In the genomic region with DNA sequence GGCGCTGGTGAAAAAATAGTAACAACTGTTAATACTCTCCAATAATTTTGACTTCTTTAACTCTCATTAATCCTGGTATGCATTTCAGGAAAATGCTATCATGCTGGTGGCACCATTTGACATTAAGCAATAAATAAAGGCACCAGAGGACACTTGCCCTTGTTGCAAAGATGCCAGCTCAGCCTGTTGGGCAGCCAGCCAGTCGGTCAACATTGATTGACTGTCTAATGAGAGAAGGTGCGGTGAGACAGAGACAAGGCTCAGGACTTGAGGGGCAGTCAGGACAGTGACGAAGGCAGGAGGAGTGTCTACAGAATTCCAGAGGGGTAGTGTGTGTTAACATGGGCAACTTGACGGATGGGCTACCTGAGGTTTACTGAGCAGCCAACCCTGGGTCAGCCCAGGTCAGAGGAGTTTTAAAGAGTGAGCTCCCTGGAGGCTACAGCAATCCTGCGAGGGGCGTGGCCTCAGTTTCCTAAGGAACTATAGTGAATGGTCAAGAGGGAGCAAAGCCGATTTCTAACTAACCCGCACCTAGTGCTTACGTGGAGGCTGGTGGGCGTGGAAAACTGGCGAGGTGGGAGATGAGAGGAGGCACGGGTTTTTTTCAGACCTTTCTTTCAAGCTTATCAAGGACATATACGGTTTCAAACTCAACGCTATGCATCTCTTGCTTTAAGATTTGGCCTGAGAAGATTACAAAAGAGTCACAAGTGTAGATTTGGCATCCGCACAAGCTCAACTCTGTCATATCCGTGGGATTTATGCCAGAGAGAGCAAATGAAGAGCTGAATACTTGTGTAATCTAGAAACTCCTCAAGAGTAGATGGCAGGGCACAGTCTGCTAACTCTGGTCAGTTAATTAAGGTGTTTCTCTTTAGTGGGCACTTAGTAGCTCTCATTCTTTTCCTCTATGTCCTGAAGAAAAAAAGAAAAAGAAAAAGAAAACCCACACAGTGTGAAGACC, we compare ENCODE assay signal across 8 mouse cellular contexts.
DNase-seq lines count a peak whose midpoint lies in the region; ATAC-seq and TF ChIP-seq lines count a peak whose summit lies in the region.

No protein-coding gene starts in this region.

- H3K4me1 ChIP-seq in heart, embryonic 13.5 days: peaks cover 8% of the 10 kb centered on the region; the same call in 1 of the 2 replicates
- H3K4me1 ChIP-seq in lung, embryonic 15.5 days: peaks cover 9% of the 10 kb centered on the region; the same call in 1 of the 2 replicates
- H3K4me1 ChIP-seq in forebrain, embryonic 12.5 days: no peaks in the 10 kb centered on the region

- ATAC-seq in Patski: peak; percentile 87
- no peak; the same call in 1 of the 2 replicates for ATAC-seq in heart, embryonic 13.5 days (ENCODE audit: extremely low read depth, insufficient number of reproducible peaks, low FRiP score, low TSS enrichment)
- ATAC-seq in lung, embryonic 15.5 days (ENCODE audit: borderline replicate concordance, extremely low read depth, low FRiP score, low TSS enrichment): no peak
- ATAC-seq in forebrain, embryonic 12.5 days (ENCODE audit: low FRiP score): no peak

- CTCF ChIA-PET in Patski (lab: Charles Lee): interaction anchor here (0.8 to 1.1 kb wide), 2 partner anchors 9 to 53 kb away, joined by 3 read pairs; no protein-coding TSS in a partner anchor

- DNase-seq in heart, adult 18-20 months: peak; percentile 18 to 37
- DNase-seq in heart, postnatal 25 days (ENCODE audit: low spot score): no peak
- DNase-seq in Patski (ENCODE audit: low read depth, low spot score): peak; percentile 19
- DNase-seq in T-cell, adult 2 months (ENCODE audit: low spot score): no peak
- no peak for DNase-seq in right cerebral cortex, postnatal 14 days

- TF ChIP-seq CTCF in Patski (IDR thresholded peaks at IDR 0.05): no peak

- WGBS in heart, embryonic 13.5 days: 32% methylated on average over 17 of the region's 17 CpGs
- 30% methylated on average over 17 of the region's 17 CpGs for WGBS in lung, embryonic 15.5 days
- 42% methylated on average over 17 of the region's 17 CpGs for WGBS in forebrain, embryonic 12.5 days

- H3K4me2 ChIP-seq in heart, embryonic 13.5 days: peak overlapping the region; percentile 46
- H3K4me2 ChIP-seq in lung, embryonic 15.5 days: peak overlapping the region; percentile 23; the same call in 1 of the 2 replicates
- no peak overlapping the region for H3K4me2 ChIP-seq in forebrain, embryonic 12.5 days

- H3K36me3 ChIP-seq in heart, embryonic 13.5 days: no peaks in the 10 kb centered on the region
- H3K36me3 ChIP-seq in lung, embryonic 15.5 days: no peaks in the 10 kb centered on the region
- no peaks in the 10 kb centered on the region for H3K36me3 ChIP-seq in forebrain, embryonic 12.5 days (replicated peaks)

- no peaks in the 10 kb centered on the region for H3K27me3 ChIP-seq in Patski
- no peaks in the 10 kb centered on the region for H3K27me3 ChIP-seq in heart, embryonic 13.5 days (replicated peaks)
- no peaks in the 10 kb centered on the region for H3K27me3 ChIP-seq in lung, embryonic 15.5 days
- H3K27me3 ChIP-seq in forebrain, embryonic 12.5 days: no peaks in the 10 kb centered on the region

- H3K9ac ChIP-seq in heart, embryonic 13.5 days: no peak overlapping the region
- no peak overlapping the region for H3K9ac ChIP-seq in lung, embryonic 15.5 days
- H3K9ac ChIP-seq in forebrain, embryonic 12.5 days: no peak overlapping the region

- H3K4me3 ChIP-seq in heart, embryonic 13.5 days: no peak overlapping the region
- no peak overlapping the region for H3K4me3 ChIP-seq in lung, embryonic 15.5 days
- no peak overlapping the region for H3K4me3 ChIP-seq in forebrain, embryonic 12.5 days (replicated peaks)

- H3K9me3 ChIP-seq in heart, embryonic 13.5 days: 0 out of 2 replicates have a peak, but pooled peaks cover 3% of the 10 kb centered on the region
- no peaks in the 10 kb centered on the region for H3K9me3 ChIP-seq in lung, embryonic 15.5 days
- H3K9me3 ChIP-seq in forebrain, embryonic 12.5 days: no peaks in the 10 kb centered on the region

- H3K27ac ChIP-seq in heart, embryonic 13.5 days (replicated peaks): no peak overlapping the region
- no peak overlapping the region for H3K27ac ChIP-seq in lung, embryonic 15.5 days
- no peak overlapping the region for H3K27ac ChIP-seq in forebrain, embryonic 12.5 days

- POLR2A ChIA-PET in Patski (lab: Charles Lee): no interaction called here

- intact Hi-C loops in heart, postnatal 25 days (cut with DNase I): no loop called here

- in situ Hi-C loops in Patski (cut with MboI; ENCODE audit: low pct_unique_long_range_greater_than_20kb): no loop called here

Comparison
In these comparisons a context has a peak if more than half of its experiments do, and no peak if none do; other contexts are left out.
1. DNase-seq: peak in heart, adult 18-20 months (2 of 2) and Patski (single experiment); none in heart, postnatal 25 days (single experiment), T-cell, adult 2 months (single experiment) and right cerebral cortex, postnatal 14 days (single experiment).